Mouse (Mus musculus) cerebellum, adult (tissue): ENCODE results near the gene Plcd3.

Experiments
- ATAC-seq: cut with Nextera tagmentation; 2 replicates; pipeline ENCODE4 v1.9.2; 2017; ENCODE audit warnings: mild to moderate bottlenecking, moderate library complexity, mixed read lengths; ENCODE audit not compliant: insufficient number of reproducible peaks, low FRiP score, low TSS enrichment

Plcd3 gene

GRCm38 (mm10) chr11:103068272-103068671 is 33.2 kb downstream of the Plcd3 start:
- no peak for ATAC-seq

GRCm38 (mm10) chr11:103067457-103068001 is 33.9 kb downstream of the Plcd3 start:
- ATAC-seq: no peak

DNA sequence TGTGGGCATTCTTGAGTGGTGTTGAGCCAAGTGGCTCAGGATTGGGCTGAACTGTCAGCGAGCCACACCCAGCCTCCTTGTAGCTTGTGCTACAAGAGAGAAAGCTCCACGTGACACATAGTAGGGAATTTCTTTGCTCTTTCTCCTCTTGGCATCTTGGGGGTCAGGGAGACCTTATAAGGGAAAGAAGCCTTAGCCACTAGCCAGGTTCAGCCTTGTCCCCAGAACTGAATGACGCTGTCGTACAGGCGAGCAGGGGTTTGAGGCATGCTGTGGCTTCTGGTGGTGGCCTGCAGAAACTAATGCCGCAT is 34.5 kb downstream of the Plcd3 start:
- no peak for ATAC-seq

- no peak for ATAC-seq
Measured at GRCm38 (mm10) chr11:103066191-103067050, 35.0 kb downstream of the Plcd3 start.

- ATAC-seq: no peak
Measured at GRCm38 (mm10) chr11:103058499-103059085, 42.9 kb downstream of the Plcd3 start.

- no peak for ATAC-seq
Measured at GRCm38 (mm10) chr11:103056636-103057035, 44.8 kb downstream of the Plcd3 start.

DNA sequence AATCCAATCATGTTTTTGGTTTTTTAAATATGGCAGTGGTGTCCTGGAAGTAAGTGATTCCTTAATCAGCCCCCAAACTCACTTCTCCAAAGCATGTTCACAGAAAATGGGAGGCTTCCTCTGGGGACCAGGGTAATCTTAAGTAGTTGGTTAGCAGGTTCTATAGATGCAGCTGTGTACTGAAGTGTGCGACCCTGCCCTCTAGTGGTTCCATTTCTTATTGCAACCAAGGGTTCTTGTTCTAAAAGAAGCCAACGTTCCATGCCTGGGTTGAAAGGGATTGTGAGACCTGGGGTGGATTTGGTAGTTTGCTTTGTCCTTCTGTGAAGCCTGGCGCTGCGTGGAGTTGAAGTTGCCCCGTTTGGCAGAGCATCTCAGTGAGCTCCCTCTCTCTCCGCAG is 46.7 kb downstream of the Plcd3 start:
- ATAC-seq: no peak

- no peak for ATAC-seq
Measured at GRCm38 (mm10) chr11:103053191-103054076, 48.0 kb downstream of the Plcd3 start.

DNA sequence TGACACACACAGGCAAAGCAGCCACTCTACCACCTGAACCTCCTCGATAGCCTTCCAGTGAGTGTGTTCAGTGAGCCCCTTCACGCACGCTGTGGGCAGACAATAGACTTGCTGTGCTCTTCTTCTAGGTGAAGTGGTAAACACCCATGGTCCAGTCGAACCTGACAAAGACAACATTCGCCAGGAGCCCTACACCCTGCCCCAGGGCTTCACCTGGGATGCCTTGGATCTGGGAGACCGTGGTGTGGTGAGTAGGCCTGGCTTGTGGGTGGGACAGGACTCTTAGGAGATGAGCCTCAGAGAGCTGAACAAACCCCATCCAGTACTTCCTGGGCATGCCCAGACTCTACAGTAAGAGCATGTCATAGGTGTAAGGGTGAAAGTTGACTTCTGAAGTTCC is 49.4 kb downstream of the Plcd3 start:
- ATAC-seq: no peak

DNA sequence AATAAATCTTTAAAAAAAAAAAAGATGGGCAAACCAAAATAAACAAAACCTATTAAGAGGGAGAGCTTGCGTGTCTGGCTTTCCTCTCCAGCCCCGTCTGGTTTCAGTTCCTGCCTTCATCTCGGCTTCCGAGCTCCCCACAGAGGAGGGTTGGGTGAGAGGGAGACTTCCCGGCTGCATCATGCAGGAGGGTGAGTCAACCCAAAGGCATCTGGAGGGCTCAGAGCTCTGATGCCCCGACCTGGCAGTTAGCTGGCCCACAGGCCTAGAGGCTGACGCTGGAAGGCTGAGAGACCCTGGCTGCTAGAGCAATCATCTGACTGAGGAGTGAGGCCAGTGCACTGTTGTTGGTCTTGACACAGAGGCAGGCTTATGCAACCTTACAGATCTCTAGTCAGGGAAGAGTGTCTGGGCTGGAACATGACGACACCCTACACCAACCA is 50.2 kb downstream of the Plcd3 start:
- no peak; the same call in 1 of the 2 replicates for ATAC-seq

DNA sequence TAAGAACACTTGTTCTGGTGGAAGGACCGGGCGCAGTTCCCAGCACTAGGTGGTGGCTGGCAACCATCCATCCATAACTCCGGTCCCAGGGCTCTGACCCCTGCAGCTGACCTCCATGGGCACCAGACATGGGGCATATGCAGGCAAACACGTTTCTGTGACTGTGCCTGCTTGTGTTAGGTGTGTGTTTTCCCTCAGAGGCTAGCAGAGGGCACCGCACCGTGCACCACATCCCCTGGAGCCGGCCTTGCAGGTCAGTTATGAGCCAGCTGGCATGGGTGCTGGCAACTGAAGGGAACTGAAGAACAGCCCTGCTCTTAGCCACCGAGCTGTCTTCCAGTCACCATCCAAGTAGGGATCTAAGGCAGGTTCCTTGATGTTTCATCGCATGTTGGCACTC is 51.3 kb downstream of the Plcd3 start:
- ATAC-seq: no peak

GRCm38 (mm10) chr11:103049611-103050010 is 51.8 kb downstream of the Plcd3 start:
- ATAC-seq: no peak

GRCm38 (mm10) chr11:103046286-103046685 is 55.2 kb downstream of the Plcd3 start:
- no peak for ATAC-seq

DNA sequence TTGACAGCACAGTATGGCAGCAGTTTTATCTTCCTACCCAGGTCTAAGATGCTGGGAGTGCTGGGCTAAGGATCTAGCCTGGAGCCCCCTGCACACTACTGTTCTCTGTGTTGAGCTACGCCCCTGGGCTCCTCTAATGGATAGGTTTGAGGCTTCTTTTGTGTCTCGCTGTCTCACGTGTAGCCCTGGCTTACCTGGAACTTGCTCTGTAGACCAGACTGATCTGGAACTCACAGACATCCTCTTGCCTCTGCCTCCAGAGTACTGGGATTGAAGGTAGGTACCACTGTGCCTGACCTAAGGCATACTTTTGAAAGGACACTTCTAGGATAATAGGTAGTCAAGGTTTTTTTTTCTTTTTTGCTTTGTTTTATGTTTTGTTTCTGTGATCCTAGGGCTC is 57.5 kb downstream of the Plcd3 start:
- no peak for ATAC-seq

DNA sequence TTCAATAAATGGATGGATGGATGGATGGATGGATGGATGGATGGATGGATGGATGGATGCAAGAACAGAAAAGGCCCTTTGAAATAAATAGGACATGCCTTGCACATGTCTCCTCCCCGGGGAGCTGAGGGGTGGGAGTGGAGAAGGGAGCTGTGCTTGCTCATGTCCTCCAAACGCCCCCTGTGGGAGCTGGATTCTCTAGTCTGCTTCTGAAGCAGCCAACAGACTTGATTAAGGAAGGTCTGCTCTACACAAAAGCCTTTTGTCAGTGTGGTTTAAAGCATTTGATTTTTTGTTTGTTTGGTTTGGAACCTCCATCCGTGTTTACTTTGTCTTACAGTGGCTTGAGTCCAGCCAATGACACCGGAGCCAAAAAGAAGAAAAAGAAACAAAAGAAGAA is 58.6 kb downstream of the Plcd3 start:
- ATAC-seq: no peak

- ATAC-seq: no peak
Measured at GRCm38 (mm10) chr11:103038037-103038436, 63.4 kb downstream of the Plcd3 start.

DNA sequence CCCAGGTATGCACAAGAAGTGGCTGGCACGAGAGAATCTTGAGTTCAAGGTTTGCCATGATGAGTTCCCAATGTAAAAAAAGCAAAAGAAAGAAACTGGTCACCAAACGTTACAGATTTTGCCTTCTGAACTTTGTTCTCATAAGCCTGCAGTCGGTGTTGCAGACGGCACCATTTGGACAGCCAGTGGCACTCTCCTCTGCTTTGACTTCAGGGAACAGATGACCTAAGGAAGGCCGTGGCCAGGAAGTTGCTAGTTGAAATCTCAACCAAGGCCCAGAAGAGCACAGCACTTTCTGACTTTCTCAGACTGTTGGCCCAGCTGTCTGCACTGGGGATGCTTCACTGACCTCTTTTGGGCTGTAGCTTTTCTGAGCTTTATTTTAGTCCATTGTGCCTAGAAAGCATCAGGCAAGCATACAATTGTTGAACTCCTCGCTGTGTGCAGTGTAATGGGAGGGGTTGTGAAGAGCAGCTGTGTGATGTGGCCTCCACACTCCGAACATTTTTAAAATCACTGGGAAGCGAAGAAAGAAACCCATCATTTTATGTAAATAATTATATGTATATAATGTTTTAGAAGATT is 64.5 kb downstream of the Plcd3 start:
- no peak for ATAC-seq

DNA sequence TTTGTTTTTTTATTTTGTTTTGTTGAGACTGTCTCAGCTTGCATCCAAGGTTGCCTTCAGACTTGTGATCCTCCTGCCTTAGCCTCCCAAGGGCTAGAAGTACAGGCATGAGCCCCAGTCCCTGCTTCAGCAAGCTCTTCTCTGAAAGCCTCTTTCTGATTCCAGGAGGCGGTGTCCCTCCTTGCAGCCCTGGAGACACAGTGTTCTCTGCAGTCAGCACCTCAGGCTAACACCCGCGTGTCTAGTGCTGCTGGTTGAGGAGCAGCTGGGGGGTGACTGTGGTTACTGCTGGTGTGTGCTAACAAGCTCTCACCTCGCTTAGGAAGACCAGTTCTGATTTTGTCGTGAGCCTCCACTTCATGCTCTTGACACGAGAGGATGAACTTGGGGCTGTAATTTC is 66.5 kb downstream of the Plcd3 start:
- ATAC-seq: no peak

DNA sequence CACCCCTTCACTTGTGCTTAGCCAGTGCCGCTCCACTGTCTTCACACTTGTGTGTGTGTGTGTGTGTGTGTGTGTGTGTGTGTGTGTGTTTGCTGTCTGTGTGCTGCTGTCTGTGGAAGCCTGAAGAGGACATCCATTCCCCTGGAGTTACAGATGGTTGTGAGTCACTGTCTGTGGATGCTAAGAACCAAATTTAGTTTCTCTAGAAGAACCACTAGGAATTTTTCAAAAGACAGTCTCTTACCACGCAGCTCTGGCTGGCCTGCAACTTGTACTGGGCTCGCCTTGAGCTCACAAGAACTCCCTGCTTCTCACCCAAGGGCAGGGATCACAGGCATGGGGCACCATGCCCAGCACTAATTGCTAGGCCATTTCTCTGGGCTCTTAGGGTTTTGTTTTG is 68.4 kb downstream of the Plcd3 start:
- ATAC-seq: no peak

GRCm38 (mm10) chr11:103028176-103028891 is 73.1 kb downstream of the Plcd3 start, which contains the start of the genes Nmt1 and Dcakd:
Nmt1 (plus strand) TSS chr11:103028190.
Dcakd (minus strand) TSS chr11:103028333.
- peak; percentile 97 for ATAC-seq
